Mouse (Mus musculus): ENCODE data around the gene Man1b1. TPM values are rescaled to one million over a fixed set of nuclear protein-coding genes. Genes with fewer than 3 reads are reported as not detected.

The Man1b1 gene
- total RNA-seq, 2 experiments from 2014 or later = 23.4 to 42.5 TPM

GRCm38 (mm10) chr2:25304657-25305541 lies 27.2 kb upstream of the Man1b1 start:
- peak; percentile 73 for ATAC-seq (replicated peaks; ENCODE audit: poor library complexity)

GRCm38 (mm10) chr2:25305587-25306359 lies 26.4 kb upstream of the Man1b1 start:
- no peak for ATAC-seq (replicated peaks; ENCODE audit: poor library complexity)

DNA sequence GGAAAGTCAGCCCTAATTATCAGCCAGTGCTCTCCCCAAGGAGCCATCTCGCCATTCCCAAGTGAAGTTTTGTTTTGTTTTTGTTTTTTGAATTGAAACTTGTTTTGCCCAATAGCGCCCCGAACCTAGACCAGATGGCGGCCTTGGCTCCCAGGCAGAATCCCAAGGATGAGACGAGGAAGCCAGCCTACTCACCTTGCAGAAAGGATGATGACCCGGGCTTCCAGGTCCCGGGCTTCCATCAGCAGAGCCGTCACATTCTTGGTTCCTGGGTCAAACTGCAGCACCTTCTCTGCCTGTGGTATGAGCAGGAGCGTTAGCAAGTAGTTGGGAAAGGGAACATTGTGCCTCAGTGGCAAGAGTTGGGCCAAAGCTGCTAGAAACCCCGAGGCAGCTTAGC lies 22.0 kb upstream of the Man1b1 start:
- ATAC-seq (replicated peaks; ENCODE audit: poor library complexity) = no peak

DNA sequence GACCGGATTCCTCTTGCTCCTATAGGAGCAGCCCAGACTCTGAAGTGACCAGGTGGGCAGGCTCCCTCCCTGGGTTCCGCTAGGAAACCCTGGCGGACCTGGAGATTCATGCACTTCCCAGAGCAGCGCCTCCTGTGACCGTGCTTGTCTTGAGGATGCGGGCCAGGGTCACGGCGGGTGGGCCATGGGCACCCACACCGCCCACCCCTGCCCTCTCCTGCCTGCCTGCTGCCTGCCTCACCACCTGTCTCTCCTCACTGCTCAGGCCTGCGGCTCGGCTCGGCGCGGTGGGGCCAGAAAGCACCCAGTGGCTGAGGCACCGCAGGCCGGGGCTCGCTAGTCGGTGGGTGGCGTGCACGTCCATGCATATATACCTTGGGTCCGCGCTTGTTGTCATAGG lies 21.2 kb upstream of the Man1b1 start:
- ATAC-seq (replicated peaks; ENCODE audit: poor library complexity) = no peak

GRCm38 (mm10) chr2:25311491-25311891 lies 20.6 kb upstream of the Man1b1 start:
- no peak for ATAC-seq (replicated peaks; ENCODE audit: poor library complexity)

DNA sequence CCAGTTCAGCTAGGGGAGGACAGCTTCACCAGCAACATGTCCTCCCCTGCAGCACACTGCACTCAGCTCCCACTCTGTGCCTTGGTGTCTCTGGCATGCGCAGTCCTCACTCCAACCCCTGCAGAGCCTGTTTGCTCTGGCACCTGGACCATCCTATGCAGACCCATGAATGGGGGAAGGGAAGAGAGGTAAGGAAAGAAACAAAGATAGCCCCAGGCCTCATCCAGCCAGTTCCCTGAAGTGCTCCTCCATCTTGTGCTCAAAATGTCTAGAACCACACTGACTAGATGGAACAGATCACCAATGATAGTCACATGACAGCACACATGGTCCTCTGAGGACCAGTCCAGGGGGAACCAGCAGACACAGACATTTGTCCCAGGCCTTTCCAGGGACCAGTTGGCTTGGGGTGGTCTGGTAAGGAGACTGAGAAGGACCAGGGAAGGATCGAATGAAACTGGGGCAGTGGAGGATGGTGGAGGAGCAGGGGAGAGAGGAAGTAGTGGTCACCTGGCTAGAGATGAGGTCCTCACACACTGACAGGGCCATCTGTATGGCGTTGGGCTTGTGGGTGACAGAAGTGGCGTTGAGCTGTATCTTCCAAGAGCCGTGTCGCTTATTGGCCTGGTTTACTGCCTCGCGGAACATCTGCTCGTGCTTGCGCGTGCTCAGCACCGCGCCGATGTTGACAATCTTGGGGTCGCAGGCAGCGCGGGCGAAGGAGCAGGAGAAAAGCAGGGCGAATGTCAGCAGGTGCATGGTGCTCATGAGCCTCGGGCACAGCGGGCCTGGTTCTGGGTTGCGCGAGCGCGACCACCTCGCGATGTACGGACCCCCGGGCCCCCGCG lies 13.8 kb upstream of the Man1b1 start:
- ATAC-seq (replicated peaks; ENCODE audit: poor library complexity) = no peak; the same call in 1 of the 2 replicates

DNA sequence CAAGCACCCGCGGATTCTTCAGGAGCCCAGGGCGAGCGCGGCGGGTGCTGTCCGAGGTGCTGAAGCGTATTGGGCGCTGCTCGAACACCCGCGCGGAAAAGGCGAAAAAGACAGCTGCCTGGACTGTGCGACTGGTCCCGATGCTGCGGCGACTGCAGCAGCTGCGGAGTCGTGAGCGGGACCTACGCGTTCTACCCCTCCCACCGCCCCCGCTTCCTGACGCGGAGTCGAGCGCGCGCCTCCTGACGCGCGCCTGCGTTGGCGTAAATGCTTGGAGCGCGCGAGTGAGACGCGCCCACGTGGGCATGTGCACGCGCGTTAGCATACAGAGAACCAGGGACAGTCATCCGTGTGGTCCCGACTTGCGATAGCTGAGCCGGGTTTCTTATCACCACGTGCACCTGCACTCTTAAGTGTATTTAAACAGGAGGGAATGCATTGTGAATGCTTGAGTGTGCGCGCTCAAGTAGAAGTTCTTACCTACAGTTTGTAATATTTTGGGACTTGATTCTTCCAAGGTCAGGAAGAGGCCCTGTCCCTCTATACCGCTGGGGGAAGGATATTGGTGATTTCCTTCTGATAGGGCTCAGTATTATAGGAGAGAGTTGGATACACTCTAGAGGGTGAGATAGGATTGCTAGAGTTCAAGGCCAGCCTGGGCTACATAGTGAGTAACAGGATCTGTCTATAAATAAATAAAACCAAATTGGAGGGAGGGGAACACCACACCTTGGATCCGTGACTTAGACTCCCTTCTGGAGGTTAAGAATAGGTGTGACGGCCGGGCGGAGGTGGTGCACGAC lies 13.0 kb upstream of the Man1b1 start, which contains the start of gene Grin1:
Gene Grin1 (minus strand): TSS at position 217 of the 803 bp plus-strand sequence.
- peak; percentile 91 for ATAC-seq (replicated peaks; ENCODE audit: poor library complexity)

DNA sequence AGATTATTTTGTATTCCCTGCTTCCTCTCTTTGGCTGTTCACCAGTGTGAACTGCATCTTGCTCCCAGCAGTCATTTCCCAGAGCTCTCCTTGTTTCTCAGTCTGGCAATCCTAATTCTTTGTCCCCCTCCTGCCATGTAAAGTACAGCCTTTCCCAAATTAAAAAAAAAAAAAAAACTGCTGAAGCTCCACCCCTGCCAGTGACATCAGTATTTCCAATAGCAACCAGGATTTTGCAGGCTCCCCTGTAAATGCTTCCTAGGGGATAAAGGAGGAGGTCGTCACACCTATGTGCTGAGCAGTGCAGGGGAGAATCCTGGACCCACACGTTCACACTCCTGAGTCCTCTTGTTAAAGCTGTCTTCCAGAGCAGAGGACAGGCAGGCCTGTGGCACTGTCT lies 12.1 kb upstream of the Man1b1 start:
- ATAC-seq (replicated peaks; ENCODE audit: poor library complexity) = no peak

DNA sequence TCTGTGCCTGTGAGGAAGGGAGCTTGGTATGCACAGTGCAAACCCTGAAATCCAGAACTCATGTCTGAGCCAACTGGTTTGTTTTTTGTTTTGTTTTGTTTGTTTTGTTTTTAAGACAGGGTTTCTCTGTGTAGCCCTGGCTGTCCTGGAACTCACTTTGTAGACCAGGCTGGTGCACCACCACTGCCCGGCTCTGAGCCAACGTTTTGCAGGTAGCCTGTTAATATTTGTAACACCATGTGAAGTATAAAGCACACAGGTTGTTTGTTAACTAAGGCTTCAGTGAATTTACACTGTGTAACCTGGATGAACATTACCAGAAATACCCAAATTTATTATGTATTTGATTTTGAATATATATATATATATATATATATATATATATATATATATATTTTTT lies 6.1 kb upstream of the Man1b1 start:
- no peak for ATAC-seq (replicated peaks; ENCODE audit: poor library complexity)

GRCm38 (mm10) chr2:25328440-25328839 lies 3.7 kb upstream of the Man1b1 start:
- 0 out of 2 replicates have a peak, but pooled peaks have one; percentile 27 for ATAC-seq (replicated peaks; ENCODE audit: poor library complexity)

DNA sequence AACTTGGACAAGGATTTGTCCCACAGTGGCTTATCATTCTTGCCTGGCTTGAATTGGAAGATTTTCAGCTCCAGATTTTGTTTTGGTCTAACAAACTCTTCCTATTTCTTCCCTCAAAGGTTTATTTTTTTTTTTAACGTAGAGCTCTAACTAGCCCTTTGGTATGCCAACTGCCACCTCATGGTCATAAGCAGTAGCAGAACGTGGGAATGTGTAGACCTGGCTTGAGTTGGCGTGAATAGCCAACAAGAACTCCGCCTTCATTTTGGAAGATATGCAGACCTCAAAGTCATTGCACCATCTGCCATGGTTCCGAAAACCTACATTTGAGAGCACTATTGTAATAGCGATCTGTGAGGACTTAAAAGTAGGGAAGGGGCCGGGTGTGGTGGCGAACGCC lies 668 bp upstream of the Man1b1 start:
- no peak for ATAC-seq (replicated peaks; ENCODE audit: poor library complexity)

- no peak for ATAC-seq (replicated peaks; ENCODE audit: poor library complexity)
Observed at GRCm38 (mm10) chr2:25333569-25333968, 1.4 kb downstream of the Man1b1 start.

DNA sequence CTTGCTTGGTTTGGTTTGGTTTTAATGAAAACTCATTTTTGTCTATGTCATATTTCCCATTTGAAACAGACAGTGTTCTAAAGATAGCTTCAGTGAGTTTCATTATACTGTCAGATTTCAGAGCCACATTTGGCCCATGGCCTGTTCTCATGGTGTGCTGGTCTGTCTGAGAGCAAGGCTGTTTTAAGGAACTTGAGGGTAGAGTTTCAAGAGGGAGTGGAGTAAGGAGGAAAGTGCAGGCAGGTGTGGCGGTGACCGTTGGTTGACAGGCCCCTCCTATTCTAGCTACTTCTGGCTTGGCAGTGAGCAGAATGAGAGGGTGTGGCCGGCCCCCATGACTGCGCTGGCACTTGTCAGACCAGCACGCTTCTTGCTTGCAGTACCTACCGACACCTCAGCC lies 6.2 kb downstream of the Man1b1 start:
- ATAC-seq (replicated peaks; ENCODE audit: poor library complexity) = peak; percentile 93

DNA sequence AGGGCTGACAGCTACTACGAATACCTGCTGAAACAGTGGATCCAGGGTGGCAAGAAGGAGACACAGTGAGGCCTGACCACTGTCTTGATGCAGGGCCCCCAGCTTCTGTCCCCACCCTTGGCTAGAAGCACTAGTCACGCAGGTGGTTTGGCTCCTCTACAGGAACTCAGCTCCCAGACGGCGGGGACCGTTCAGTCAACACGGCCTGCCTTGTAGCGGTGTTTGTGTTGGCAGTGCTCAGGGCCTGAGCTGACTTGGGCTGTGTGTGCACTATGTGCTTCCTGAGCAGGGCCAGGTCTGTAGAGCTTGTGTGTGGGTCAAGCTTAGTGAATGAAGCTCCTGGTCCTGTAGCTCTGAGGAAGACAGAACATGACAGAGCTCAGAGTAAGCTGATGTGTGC lies 16.0 kb downstream of the Man1b1 start:
- no peak for ATAC-seq (replicated peaks; ENCODE audit: poor library complexity)

DNA sequence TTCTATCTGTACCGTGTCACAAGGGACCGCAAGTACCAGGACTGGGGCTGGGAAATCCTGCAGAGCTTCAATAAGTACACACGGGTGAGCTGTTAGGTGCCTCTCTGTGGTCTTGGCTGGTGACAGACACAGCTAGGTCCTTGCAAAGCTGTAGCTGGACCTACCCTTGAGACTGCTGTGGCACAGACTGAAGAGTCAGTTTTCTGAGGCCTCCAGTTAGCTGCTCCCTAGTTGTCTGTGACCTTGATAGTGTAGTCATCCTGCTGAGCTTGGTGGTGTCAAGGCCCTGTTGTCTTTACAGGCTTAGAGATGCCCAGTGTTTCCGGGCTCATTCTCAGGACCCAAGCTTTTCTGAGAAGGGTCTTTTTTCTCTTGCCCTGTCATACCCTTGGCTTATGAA lies 17.4 kb downstream of the Man1b1 start:
- no peak for ATAC-seq (replicated peaks; ENCODE audit: poor library complexity)

- ATAC-seq (replicated peaks; ENCODE audit: poor library complexity) = no peak
Observed at GRCm38 (mm10) chr2:25350701-25351100, 18.6 kb downstream of the Man1b1 start.

DNA sequence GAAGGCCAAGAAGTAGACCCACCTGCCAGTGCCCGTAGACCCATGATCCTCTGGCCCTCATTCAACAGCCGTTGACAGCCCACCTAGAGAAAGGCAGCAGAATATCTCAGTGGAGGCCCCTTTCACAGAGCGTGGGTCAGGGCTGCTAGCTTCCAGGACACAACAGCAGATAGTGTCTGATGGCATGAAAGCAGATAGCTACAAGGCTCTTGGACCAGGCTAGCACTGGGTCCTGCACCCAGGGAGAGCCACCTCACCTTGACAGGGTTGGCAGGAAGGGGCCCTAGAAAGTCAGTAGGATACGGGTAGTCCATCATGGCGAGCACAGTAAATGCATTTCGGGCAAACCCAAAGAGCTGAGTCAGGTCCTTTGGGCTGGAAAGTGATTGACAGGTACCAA lies 22.1 kb downstream of the Man1b1 start:
- no peak for ATAC-seq (replicated peaks; ENCODE audit: poor library complexity)

GRCm38 (mm10) chr2:25355419-25356066 lies 23.4 kb downstream of the Man1b1 start:
- ATAC-seq (replicated peaks; ENCODE audit: poor library complexity) = no peak

- ATAC-seq (replicated peaks; ENCODE audit: poor library complexity) = peak; percentile 70
Observed at GRCm38 (mm10) chr2:25356208-25357079, 24.3 kb downstream of the Man1b1 start, which contains the start of gene Dpp7. Gene Dpp7 (minus strand): TSS chr2:25356359.
